Mouse (Mus musculus) forebrain, embryonic 16.5 days (tissue): ENCODE data around the gene Mfng. TPM values are rescaled to one million over a fixed set of nuclear protein-coding genes. Genes with fewer than 3 reads are reported as not detected.

Experiments
- ATAC-seq: fragments of 200-750 bp; cut with Nextera tagmentation; 2 replicates; pipeline ENCODE4 v1.8.0; 2017; ENCODE audit warnings: mild to moderate bottlenecking, moderate library complexity
- H3K27ac ChIP-seq: fragments of 300-500 bp; sonication (generic); 2 replicates; pipeline ENCODE4 v1.5.1; 2014; ENCODE audit warnings: low read length, control low read depth
- H3K27me3 ChIP-seq: fragments of 300-500 bp; sonication (generic); replicated peaks from 2 replicates; pipeline ENCODE4 v1.6.1; 2014; ENCODE audit warnings: low read length; ENCODE audit not compliant: control insufficient read depth, insufficient read depth
- H3K36me3 ChIP-seq: fragments of 300-500 bp; sonication (generic); 2 replicates; pipeline ENCODE4 v1.6.1; 2014; ENCODE audit not compliant: control insufficient read depth, insufficient read depth
- H3K4me1 ChIP-seq: fragments of 300-500 bp; sonication (generic); replicated peaks from 2 replicates; pipeline ENCODE4 v1.6.1; 2014; ENCODE audit warnings: low read length; ENCODE audit not compliant: control insufficient read depth, insufficient read depth
- H3K4me2 ChIP-seq: fragments of 300-500 bp; sonication (generic); 2 replicates; pipeline ENCODE4 v1.6.1; 2014; ENCODE audit warnings: mild to moderate bottlenecking, low read length, control low read depth
- H3K4me3 ChIP-seq: fragments of 300-500 bp; sonication (generic); replicated peaks from 2 replicates; pipeline ENCODE4 v1.5.1; 2014; ENCODE audit warnings: mild to moderate bottlenecking, low read length, control low read depth
- H3K9ac ChIP-seq: fragments of 300-500 bp; sonication (generic); replicated peaks from 2 replicates; pipeline ENCODE4 v1.6.1; 2014; ENCODE audit warnings: low read depth, low read length, control low read depth
- H3K9me3 ChIP-seq: fragments of 300-500 bp; sonication (generic); 2 replicates; pipeline ENCODE4 v1.6.1; 2016; ENCODE audit warnings: low read length; ENCODE audit not compliant: control insufficient read depth
- WGBS: fragments of 180-500 bp; shearing (Covaris S2); extraction: QIAGEN DNeasy Blood & Tissue Kit; methylation state at CpG from one replicate; pipeline ENCODE4 v1.1.7; 2014; 5-methylcytosine and 5-hydroxymethylcytosine counted together
- polyA plus RNA-seq: library from polyadenylated mRNA; unstranded; fragments of >200 nt; fragmentation: Nextera tagmentation; extraction: Ambion mirVana; gene quantifications from 2 replicates; pipeline ENCODE4 v1.2.1, GENCODE M21; 2015

Gene Mfng
- polyA plus RNA-seq, 1 experiment from 2014 or later, result 58.1 TPM

DNA sequence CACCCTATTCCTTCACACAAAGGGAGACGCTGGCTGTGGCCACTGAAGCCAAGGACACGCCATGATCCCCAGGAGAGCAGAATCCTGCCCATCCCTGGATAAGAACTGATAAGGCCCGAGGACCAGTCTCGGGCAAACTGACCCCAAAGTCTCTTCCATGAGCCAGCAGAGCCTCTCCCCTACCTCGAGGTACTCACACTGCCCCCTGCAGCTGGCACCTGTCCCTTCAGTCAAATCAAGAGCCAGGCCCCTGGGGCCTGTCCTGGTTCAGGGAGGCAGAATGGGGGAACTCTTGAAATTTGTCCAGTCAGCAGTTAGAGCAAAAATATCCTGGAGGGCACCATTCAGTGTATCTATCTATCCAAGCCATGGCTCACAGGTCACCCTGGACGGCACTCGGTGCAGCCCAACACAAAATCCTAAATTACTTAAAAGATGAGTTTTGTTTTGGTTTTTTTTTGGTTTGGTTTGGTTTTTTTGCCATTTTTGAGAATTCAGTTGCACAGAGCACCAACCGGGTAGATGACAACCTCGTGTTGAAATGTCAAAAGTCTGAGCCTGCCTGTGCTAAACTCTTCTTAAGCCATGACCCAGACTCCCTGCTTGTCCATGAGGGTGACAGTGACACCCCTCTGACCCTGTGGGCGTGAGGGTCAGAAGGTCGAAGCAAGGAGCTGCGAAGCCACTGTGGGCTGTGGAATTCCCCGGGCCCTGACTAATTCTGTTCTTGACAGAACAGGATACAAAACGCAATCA is 9.3 kb upstream of the Mfng start:
- Histone ChIP-seq H3K4me2 (no peak overlapping the region), H3K27me3 (no peaks in the 10 kb centered on the region), H3K4me3 (no peak overlapping the region), H3K9ac (no peak overlapping the region), H3K9me3 (no peaks in the 10 kb centered on the region), H3K36me3 (no peaks in the 10 kb centered on the region), H3K4me1 (peaks cover 8% of the 10 kb centered on the region), H3K27ac (no peak overlapping the region)
- 74% methylated on average over 14 of the region's 14 CpGs for WGBS
- ATAC-seq, result no peak

DNA sequence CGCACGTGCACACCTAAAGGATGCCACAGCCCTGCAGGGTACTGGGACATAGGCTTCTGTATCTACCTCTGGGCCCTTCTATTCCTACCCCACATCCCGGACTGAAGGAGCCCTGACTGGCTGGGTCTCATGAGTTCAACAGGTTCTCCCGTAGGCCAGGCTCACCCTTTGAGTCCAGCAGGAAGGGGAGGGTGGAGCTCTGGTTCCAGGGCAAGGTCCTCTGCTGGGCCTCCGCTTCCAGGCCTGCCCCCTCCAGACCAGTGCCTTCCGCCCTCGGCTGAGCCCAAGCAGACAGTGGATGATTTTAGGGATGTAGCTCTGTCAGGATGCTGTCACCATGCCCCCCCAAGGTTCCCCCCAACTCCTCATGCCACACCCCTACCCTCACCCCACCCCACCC is 7.6 kb upstream of the Mfng start:
- Histone ChIP-seq H3K4me1 (peaks cover 1% of the 10 kb centered on the region), H3K27ac (no peak overlapping the region), H3K4me2 (no peak overlapping the region), H3K27me3 (no peaks in the 10 kb centered on the region), H3K36me3 (no peaks in the 10 kb centered on the region), H3K4me3 (no peak overlapping the region), H3K9ac (no peak overlapping the region), H3K9me3 (no peaks in the 10 kb centered on the region)
- no peak for ATAC-seq
- 91% methylated on average over 7 of the region's 7 CpGs for WGBS

- Histone ChIP-seq H3K36me3 (no peaks in the 10 kb centered on the region), H3K9me3 (no peaks in the 10 kb centered on the region), H3K9ac (no peak overlapping the region), H3K27me3 (no peaks in the 10 kb centered on the region), H3K27ac (no peak overlapping the region), H3K4me2 (no peak overlapping the region), H3K4me3 (no peak overlapping the region), H3K4me1 (no peaks in the 10 kb centered on the region; the same call in none of the 2 replicates)
- WGBS, result 92% methylated on average over 14 of the region's 14 CpGs
- ATAC-seq, result no peak
These were observed 7.1 kb upstream of the Mfng start for GRCm38 (mm10) chr15:78780359-78780758.

GRCm38 (mm10) chr15:78779690-78780089 is 6.4 kb upstream of the Mfng start:
- Histone ChIP-seq H3K27me3 (no peaks in the 10 kb centered on the region), H3K36me3 (no peaks in the 10 kb centered on the region), H3K4me2 (no peak overlapping the region), H3K4me1 (no peaks in the 10 kb centered on the region; the same call in none of the 2 replicates), H3K27ac (no peak overlapping the region), H3K9me3 (no peaks in the 10 kb centered on the region), H3K4me3 (no peak overlapping the region), H3K9ac (no peak overlapping the region)
- no peak for ATAC-seq
- 89% methylated on average over 5 of the region's 5 CpGs for WGBS

GRCm38 (mm10) chr15:78779253-78779652 is 6.0 kb upstream of the Mfng start:
- Histone ChIP-seq H3K36me3 (no peaks in the 10 kb centered on the region), H3K4me3 (no peak overlapping the region), H3K4me2 (no peak overlapping the region), H3K9ac (no peak overlapping the region), H3K27me3 (no peaks in the 10 kb centered on the region), H3K4me1 (no peaks in the 10 kb centered on the region; the same call in none of the 2 replicates), H3K27ac (no peak overlapping the region), H3K9me3 (no peaks in the 10 kb centered on the region)
- no peak for ATAC-seq
- 74% methylated on average over 8 of the region's 8 CpGs for WGBS

- ATAC-seq, result no peak
- Histone ChIP-seq H3K4me3 (no peak overlapping the region), H3K9me3 (no peaks in the 10 kb centered on the region), H3K27me3 (no peaks in the 10 kb centered on the region), H3K4me1 (peaks cover 9% of the 10 kb centered on the region), H3K27ac (peak overlapping the region; percentile 37; the same call in 1 of the 2 replicates), H3K36me3 (no peaks in the 10 kb centered on the region), H3K4me2 (no peak overlapping the region), H3K9ac (no peak overlapping the region)
- 38% methylated on average over 14 of the region's 15 CpGs for WGBS
These were observed 5.0 kb upstream of the Mfng start for GRCm38 (mm10) chr15:78778077-78778870.

- 23% methylated on average over 14 of the region's 14 CpGs for WGBS
- Histone ChIP-seq H3K4me2 (peak overlapping the region; percentile 56), H3K9ac (peak overlapping the region; percentile 55), H3K4me1 (peaks cover 48% of the 10 kb centered on the region), H3K36me3 (no peaks in the 10 kb centered on the region), H3K27ac (peak overlapping the region; percentile 96), H3K27me3 (no peaks in the 10 kb centered on the region), H3K9me3 (no peaks in the 10 kb centered on the region), H3K4me3 (peak overlapping the region; percentile 38)
- 0 out of 2 replicates have a peak, but pooled peaks have one; percentile 1 for ATAC-seq
These were observed 419 bp downstream of the Mfng start for GRCm38 (mm10) chr15:78772856-78773255.

DNA sequence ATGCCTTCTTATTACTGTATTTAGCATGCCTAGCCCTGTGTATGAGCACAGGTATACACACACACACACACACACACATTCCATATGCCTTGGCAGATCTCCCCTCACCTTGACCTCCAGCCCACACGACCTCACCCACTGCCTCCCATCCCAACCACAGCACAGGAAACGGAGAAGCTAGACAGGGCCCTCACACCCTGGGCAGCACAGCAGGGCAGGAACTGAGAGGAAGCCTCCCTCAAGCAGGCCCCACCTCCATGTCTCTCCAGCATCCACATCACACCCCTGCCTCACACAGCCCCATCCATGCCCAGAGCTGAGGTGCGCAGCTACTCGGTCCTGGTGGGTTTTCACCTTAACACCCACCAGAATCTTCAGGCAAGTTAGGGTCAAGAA is 909 bp downstream of the Mfng start:
- 38% methylated on average over 4 of the region's 4 CpGs for WGBS
- Histone ChIP-seq H3K36me3 (no peaks in the 10 kb centered on the region), H3K9ac (peak overlapping the region; percentile 55), H3K27me3 (no peaks in the 10 kb centered on the region), H3K4me2 (peak overlapping the region; percentile 56), H3K27ac (peak overlapping the region; percentile 96), H3K9me3 (no peaks in the 10 kb centered on the region), H3K4me1 (peaks cover 52% of the 10 kb centered on the region), H3K4me3 (peak overlapping the region; percentile 38)
- no peak for ATAC-seq

- no peaks in the 10 kb centered on the region for H3K9me3 ChIP-seq
- H3K36me3 ChIP-seq, result no peaks in the 10 kb centered on the region
- H3K9ac ChIP-seq, result peak overlapping the region; percentile 61
- no peaks in the 10 kb centered on the region for H3K27me3 ChIP-seq
- peaks cover 52% of the 10 kb centered on the region for H3K4me1 ChIP-seq
- no peak for ATAC-seq
- H3K27ac ChIP-seq, result peak overlapping the region; percentile 96
- 28% methylated on average over 19 of the region's 19 CpGs for WGBS
- peak overlapping the region; percentile 56 for H3K4me2 ChIP-seq
- H3K4me3 ChIP-seq, result peak overlapping the region; percentile 38
These were observed 1.5 kb downstream of the Mfng start for GRCm38 (mm10) chr15:78771531-78772367.
